Mouse (Mus musculus) ZHBTc4 (cell line): ENCODE results near the gene Sdk2.

ENCODE experiments used
- DNase-seq: peaks from one replicate; pipeline ENCODE4 v3.0.0-alpha.2; 2011; ENCODE audit warnings: low read depth, low spot score

Sdk2 gene

GRCm38 (mm10) chr11:113931701-113932100 lies 135.1 kb downstream of the Sdk2 start:
- DNase-seq: no peak

DNA sequence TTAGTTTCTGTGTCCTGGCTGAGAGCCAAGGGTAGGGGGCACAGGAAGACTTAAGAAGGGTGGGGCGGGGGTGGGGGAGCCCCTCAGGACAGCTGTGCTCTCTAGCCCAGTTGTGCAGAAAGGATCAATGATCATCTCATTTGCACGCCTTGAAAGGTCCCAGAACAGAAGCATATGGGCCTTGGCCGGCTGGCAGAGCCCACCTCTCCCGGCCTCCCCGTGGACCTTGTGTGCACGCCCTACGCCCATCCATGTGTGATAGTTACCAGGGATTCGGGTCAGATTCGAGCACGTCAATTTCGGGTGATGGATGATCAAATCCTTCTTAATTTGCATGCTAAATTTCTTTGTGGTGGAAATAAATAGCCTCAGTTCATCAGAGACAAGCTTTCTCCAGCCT lies 136.7 kb downstream of the Sdk2 start:
- no peak for DNase-seq

DNA sequence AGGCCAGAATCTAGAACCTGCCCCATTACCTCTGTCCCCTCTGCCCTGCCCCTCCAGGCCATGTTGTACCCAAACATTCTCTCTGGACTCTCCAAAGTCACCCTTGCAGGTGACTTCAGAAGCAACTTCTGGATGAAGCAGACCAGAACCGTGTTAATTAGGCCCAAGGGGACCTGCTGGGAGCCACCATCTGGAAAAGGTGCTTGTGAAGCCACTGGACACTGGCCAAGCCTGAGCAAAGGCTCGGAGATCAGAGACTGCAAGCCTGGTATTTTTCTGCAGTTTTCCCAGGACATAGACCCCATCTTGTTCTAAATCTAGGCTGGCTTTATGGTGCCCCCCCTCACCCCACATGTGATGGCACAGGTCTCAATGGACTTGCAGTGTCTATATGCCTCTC lies 138.0 kb downstream of the Sdk2 start:
- no peak for DNase-seq

- no peak for DNase-seq
Measured at GRCm38 (mm10) chr11:113928291-113928690, 138.6 kb downstream of the Sdk2 start.

DNA sequence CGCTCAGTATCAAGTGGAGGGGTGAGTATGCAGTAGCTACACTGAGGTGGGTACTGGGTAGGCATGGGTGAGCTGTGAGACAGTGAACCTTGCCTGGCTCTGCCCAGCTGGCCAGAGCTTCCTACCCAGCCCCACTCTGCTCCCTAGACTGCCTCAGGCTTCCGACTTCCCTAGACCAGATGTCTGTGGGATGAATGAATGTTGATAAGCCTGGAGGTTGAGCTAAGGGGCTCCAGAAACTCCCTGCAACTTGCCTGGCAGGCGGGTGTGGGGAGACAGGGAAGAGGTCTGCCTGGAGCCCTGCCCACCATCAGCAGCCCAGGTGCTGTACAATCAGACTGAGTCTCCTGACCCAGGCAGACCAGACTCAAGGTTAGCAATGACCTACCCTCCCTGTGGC lies 139.0 kb downstream of the Sdk2 start:
- no peak for DNase-seq

DNA sequence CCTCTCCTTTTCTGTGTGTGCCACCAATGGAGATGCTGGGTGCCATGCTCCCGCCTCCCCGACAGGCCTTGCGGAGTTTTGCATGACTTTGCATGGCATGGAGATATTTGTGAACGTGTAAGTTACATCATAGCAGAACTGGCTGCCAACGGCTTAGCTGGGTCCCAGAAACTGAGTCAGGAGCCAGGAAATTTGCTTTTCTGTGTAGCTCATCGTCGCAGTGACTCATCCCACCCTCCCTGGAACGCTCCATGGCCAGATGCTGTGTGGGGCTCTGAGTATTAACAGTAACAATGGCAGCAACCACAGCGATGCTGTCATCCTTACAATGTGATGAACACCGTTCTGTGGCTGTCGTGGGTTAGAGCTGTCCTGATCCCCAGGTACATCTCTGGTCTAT lies 139.6 kb downstream of the Sdk2 start:
- DNase-seq: no peak

GRCm38 (mm10) chr11:113923137-113923536 lies 143.7 kb downstream of the Sdk2 start:
- no peak for DNase-seq

DNA sequence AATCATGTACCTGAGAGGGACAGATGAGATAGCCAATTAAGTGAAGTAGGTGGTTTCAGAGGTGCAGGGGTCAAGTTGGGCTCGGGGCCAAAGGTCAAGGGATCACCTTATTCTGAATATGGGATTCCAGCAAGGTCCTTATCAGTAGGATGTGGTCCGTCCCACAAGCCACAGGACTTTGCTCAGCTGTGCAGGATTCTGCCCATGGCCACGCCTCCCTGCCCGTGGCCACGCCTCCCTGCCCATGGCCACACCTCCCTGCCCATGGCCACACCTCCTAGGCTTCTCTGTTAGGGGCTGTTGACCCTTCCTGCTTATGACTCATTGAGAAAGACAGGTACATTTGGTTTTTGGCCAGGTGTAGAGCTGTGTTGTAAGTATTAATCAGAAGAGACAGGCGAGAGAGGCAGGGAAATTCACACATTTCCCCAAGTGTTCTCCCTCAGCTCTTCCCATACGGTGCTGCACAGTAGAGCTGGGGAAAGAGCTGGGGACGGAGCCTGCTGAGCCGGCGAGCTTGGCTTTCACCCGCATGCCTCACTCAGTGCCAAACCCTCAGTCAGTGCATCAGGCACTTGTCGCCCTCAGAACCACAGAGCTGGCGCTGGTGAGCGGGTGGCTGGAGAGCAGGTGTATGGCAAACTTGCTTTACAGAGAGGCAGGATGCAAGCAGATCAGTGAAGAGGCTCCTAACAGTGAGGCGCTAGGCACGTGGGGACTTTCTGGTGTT lies 163.6 kb downstream of the Sdk2 start:
- peak; percentile 87 for DNase-seq

DNA sequence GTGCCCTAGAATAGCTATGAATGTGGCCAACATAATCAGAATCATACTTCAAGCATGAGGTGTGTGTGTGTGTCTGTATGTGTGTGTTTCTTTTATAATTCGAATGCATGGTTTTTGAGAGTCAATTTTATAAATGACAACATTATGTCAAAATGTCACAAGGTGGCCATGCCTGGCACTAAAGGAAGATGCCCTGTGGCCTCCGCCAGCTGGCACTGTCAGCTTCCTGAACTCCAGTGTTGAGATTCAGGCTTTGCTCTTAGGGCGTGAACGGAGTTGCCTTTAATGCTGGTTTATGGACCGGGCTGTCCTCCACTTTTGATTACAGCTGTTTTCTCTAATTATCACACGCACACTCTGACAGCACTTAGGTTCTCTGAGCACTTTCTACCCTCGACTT lies 164.9 kb downstream of the Sdk2 start:
- DNase-seq: no peak

DNA sequence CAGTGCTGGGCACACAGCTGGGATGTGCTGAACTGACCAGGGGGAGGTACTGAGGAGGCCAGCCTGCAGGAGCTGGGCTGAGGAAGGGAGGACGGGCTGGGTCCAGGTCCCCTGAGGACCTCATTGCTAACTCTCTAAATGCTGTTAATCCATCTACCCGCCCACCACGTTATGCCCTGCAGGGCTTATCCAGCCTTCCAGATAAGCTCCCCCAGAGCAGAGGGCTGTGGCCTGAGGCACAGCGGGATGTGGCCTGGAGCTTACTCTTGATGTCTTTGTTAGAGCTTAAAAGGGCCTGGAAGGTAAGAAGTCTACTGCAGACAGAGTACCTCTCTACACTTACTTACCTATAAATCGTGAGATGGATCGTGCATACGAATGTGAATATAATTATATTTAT lies 168.2 kb downstream of the Sdk2 start:
- DNase-seq: no peak

- no peak for DNase-seq
Measured at GRCm38 (mm10) chr11:113896006-113896405, 170.8 kb downstream of the Sdk2 start.

DNA sequence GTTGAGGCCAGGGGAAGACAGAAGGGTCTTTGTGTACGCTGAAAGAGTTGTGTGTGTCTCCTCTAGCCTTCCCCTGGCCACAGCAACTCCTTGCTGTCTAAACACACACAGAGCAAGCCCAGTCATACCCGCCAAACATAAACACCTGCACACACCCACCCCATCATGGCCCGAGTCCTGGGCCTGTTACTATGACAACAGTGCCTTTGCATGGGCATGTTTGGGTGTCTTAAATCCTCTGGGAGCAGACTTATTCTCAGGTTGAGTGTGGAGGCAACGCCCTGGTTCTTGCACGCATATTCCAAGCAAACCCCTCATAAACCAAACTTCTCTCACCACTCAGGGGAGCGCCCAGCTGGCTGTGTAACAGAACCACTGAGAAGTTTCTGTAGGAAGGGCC lies 173.9 kb downstream of the Sdk2 start:
- DNase-seq: peak; percentile 48

GRCm38 (mm10) chr11:113892067-113892466 lies 174.8 kb downstream of the Sdk2 start:
- DNase-seq: no peak

DNA sequence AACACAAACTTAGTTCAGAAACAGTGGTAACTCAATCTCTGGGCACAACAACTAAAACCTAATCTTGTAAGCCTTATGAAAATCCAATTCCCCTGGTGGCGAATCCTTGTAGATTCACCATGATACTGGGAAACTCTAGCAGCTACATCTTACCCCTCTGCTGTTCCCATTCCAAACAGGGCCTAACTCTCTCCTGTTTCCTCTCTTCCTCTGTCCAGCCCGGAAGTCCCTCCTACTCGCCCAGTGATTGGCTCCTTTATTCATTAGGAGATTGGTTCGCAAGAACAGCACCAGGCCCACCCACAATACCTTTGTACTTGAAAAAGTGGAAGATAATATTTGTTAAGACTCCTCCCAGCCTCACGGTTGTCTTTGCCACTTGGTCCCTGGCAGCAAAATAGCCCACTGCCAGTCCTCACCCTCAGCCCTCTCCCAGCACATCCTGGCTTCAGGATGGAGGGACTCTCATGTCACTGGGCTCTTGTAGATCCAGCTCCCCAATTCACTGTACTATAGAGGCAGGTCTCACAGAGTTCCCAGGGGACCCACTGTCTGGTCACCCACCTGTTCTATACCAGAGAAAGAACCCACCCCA lies 178.6 kb downstream of the Sdk2 start:
- DNase-seq: no peak

GRCm38 (mm10) chr11:113886299-113886698 lies 180.5 kb downstream of the Sdk2 start:
- DNase-seq: peak; percentile 20

GRCm38 (mm10) chr11:113884962-113885361 lies 181.9 kb downstream of the Sdk2 start:
- DNase-seq: no peak

DNA sequence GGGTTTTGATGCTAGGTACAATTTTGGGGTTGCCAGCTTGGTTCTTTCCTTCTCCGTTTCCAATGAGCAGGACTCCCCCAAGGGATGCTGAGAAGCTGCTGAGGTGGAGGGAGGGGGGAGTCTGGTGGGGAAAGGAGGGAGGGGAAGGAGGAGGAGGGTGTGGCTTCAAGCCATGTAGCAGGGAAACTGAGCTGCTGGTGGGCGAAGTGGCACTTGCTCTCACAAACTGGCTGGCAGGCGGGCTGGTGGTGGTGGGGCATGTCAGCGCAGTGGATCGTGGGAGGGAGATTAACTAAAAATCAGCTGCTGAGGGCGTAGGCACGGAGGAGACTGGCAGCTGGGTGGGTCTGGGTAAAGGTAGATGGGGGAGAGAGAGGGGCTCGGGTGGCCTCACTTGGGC lies 183.8 kb downstream of the Sdk2 start:
- no peak for DNase-seq

DNA sequence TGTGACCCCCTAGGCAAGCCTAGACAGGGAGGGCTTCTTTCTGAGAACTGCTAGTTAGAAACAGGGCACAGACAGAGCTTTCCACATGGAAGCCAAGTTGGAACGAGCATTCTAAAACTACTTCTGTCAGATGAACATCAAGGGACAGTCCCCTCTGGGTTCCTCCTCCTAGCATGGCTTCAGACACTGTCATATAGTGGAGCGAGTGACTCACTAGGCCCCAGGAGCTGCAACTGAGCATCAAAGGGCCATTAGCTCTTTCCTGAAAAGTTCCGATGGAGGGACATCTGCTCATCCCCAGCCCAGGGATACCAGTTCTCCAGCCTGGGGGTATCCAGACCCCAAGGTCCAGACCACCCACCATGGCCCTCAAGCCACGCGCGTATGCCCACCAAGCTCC lies 185.0 kb downstream of the Sdk2 start:
- no peak for DNase-seq

- DNase-seq: no peak
Measured at GRCm38 (mm10) chr11:113867066-113867465, 199.8 kb downstream of the Sdk2 start.

DNA sequence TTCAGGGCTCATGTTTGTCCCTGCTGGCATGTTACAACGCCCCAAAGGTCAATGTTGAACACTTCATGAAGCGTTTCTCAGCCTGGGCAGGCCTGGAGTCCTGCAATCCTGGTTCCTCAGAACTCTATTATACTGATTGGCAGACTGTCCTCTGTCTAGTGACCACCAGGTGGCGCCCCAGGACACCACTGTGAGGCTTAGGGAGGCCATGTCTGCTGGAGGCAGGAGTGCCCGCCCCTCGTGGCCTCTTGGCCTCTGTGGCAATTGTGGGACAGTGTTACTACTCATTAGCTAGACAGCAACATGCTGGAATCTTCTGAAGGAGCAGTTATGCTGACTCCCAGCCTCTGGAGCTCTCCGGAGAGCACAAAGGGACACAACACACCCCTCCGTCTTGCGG lies 201.2 kb downstream of the Sdk2 start:
- peak; percentile 89 for DNase-seq

DNA sequence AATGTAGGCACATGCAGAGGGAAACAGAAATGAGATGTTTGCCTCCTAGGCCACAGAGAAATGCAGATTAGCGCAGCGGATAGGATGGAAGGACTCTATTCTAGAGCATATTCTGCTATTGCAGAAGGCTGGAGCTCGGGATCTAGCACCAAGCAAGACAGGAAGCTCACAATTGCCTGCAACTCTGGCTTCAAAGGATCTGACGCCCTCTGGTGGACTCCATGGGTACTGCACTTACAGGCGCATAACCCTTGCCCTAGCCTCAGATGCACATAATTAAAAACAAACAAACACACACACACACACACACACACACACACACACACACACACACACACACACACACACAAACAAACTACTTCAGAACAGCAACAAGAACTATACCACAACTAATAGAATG lies 203.4 kb downstream of the Sdk2 start:
- DNase-seq: peak; percentile 79

- DNase-seq: peak; percentile 30
Measured at GRCm38 (mm10) chr11:113855661-113856060, 211.2 kb downstream of the Sdk2 start.

DNA sequence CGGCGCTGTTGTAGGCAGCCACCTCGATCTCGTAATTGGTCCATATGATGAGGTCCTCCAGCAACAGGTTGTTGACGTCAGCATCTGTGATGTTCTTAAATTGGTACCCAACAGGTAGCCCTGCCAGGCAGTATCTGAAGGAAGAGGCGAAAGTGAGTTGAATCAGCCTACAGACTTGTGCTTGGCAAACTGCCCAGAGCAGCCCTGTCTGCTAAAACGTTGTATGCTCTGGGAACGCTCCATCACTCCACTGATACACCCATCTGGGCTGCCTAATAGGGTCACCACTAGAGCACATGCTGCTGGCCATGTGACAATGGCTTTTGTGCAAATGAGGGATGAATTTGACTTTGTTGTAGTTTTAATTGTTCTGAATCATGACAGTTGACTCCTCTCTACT lies 215.1 kb downstream of the Sdk2 start:
- no peak for DNase-seq

DNA sequence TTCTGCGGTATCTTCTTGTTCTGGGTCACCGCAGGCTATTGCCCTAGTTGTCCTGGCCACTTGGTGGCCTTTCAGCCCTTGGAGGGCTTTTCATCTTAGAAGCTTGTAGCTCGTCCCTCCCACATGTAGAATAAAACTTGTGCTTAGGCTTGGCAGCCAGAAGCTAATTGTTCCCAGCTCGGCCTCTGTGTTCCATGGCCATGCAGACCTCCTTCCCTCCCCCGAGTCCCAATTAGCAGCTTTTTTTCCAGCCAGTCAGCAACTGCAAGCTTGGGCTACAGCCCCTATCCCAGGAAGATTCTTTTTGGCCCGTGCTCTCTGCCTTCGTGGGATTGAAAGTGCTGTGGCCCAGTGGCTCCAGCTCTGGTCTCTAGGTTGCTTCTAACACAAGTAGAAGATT lies 217.5 kb downstream of the Sdk2 start:
- DNase-seq: no peak
